Mouse (Mus musculus): ENCODE measurements around the gene Mndal.
"Not testable (repeated sequence)": the region's sequence is repeated elsewhere in the genome, so short reads cannot be mapped to it uniquely, and the experiment has no call there.

Mndal gene

GRCm38 (mm10) chr1:173941924-173942779 lies at the start of gene Mndal, which contains the start of gene Ifi203:
TSS of gene Mndal (minus strand) at chr1:173942491.
TSS of gene Ifi203 (minus strand) at chr1:173942672.
- DNase-seq, result peak; percentile 30 to 43

DNA sequence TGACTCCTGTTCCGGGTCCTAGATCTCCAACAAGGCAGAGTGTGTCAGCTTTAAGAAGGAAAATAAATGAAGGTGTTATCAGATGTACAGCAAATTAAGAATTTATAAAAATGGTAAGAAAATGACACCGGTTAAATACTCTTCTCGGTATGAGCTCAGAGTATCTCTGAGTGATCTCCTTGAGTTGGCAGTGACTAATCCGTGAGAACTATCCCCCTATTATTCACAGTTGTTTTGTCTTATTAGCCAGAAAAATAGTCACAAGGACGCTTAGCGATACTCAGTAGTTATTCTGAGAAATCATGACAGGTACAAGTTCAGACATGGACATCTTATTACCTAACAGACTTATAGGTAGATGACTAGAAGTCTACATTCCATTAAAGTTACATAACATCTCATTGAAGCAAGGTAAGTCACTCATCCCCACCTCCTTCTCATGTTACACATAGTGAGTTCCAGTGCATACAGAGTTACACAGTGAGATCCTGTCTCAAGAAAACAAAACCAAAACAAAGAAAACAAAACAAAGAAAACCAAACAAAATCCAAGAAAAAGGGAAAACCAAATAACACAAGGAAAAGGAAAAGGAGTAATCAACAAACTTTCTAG lies 40.5 kb upstream of the Mndal start, which contains the start of gene Ifi202b:
Ifi202b (minus strand) TSS at position 51 of the 612 bp plus-strand sequence.
- not testable (repeated sequence) for DNase-seq

GRCm38 (mm10) chr1:173981038-173981437 lies 38.7 kb upstream of the Mndal start:
- not testable (repeated sequence) for DNase-seq

DNA sequence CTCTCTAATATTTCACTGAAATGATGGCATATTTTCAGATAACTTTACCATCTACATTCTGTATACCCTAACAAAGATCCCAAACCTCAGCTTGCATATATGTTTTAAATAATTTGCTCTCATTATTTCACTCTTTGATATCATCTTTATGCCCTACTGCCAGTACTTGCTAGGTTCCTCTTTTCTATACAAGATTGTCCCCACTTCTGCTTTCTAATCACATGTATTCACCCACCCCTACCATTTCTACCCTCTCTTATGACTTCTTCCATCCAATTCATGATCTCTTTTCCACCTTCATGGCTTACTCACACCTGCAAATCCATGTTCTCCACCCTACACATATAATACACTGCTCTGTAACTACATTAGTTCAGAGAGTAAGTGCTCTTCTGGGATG lies 35.3 kb upstream of the Mndal start:
- DNase-seq, result no peak

DNA sequence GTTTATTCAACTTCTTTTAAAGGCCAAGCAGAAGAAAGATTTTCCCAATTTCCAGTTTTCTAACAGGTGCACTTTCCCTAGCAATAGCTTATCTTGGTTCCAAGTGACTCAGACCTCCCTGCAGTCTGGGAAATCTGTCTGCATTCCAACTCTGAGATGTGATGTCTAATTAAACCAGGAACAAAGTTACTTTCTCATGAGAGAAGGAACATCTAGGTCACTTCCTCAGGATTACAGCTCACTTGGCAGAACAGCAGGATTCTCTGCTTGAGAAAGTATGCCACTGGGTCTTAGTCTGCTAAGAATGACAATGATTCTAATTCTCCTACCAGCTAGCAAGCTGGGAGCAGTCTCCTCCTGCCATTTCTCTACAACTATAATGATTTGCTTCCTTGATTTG lies 30.8 kb upstream of the Mndal start:
- no peak for DNase-seq

DNA sequence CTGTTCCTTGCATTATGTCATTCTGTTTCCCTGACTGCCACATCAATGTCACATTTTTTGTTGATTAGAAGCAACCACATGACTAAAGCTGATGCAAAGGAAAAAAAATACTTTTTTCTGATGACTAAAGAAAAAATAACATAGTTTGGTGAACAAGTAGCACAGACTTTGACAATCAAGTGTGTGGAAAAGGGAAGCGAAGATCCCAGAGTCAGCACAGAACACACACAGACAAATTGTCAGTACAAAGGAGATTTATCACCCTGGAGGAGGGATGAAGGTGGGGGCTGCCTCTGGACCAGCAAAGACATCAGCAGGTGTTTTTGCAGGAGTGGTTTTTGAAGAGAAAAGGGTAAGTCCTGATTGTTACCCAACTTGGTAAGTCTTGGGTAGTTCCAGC lies 19.2 kb upstream of the Mndal start:
- DNase-seq, result not testable (repeated sequence)

- DNase-seq, result not testable (repeated sequence)
Observed at GRCm38 (mm10) chr1:173959998-173960397, 17.7 kb upstream of the Mndal start.

DNA sequence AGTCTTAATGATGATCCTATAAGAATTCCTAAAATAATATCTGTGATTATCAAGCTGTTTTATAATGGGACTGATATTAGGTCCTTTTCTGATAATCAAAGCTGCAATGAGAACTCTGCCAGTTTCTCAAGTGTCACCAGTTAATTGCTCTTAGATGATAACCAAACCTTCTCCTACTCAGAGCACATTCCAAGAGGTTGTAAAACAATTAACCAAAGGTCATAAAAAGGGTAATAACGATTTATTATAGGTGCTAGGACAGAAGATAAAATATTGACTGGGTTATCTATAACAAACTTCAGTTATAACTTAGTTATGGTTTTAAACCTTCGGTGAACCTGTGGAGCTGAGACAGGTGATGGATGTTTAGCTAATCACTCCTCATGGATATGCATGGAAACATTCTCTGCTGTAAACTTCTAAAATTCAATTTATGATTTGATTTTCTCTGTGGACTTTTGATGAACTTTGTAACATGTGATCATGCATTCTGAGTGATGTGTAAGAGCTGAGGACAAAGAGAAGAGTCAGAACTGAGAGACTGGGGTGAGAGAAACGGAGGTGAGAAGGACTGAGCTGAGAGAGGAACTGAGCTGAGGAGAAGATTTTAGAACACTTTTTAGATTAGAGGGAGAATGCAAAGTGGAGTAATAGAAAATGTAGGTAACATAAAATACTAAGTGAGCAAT lies 13.7 kb upstream of the Mndal start:
- DNase-seq, result not testable (repeated sequence)

DNA sequence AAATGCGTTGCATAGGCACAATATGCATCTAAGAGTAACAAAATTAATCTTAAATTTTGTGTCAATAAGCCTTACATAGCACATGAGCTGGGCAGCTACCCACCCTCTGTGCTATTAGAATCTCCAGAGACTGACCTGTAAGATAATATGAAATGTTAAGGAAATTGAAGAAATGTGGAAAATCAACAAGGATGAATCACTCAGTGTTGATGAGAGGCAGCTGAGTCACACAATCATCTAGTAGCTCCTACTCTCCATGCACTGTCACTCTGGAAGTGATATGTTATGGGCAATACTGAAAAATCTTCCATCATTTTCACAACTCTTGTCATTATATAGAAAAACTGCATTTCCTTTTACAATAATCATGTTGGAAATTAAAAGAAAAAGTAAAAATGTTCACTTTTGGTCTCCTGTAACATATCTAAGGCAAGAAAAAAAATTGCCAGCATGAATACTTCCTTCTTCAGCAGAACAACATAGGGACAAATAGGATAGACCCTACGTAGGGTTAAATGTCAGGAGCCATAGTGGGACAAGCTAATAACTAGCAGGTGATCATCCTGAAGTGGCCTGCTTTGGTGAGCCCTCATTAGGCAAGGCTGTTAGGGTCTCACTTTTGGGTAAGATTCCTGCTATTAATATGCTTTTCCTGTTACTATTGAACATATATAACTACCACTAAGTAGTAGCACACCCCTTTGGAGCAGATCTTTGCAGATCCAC lies 12.9 kb upstream of the Mndal start:
- no peak for DNase-seq

DNA sequence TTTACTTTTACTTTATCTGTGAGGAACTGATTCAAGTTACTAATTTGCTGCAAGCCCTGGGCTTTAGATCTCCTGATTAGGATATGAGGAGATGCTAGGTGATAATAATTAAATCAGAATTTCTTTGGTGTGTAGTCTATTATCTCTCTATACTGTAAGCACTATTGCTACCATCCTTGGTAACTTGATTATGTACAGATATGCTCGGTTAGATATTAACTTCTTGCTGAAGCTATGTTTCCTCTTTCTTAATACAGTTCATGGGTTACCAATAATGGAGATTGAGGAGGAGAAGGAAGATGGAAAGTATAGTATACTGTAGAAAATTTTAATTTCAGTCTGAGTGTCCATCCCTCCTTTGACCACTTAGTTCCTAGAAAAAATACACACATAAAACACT lies 11.3 kb upstream of the Mndal start:
- DNase-seq, result no peak

GRCm38 (mm10) chr1:173949044-173949443 lies 6.8 kb upstream of the Mndal start:
- not testable (repeated sequence) for DNase-seq

DNA sequence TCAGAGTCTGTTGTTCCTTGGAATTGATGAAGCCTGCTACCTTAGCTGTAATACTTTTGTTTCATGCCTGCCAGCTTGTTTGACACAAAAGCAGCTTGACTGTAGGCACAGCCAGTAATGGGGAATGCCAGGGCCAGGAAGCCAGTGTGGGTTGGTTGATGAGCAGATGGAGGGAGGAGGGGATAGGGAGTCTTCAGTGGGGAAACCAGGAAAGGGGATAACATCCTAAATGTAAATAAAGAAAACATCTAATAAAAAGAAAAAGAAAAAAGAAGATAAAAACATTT lies 432 bp upstream of the Mndal start:
- DNase-seq, result peak; percentile 83 to 87

- DNase-seq, result not testable (repeated sequence)
Observed at GRCm38 (mm10) chr1:173941522-173941921, 769 bp downstream of the Mndal start.

GRCm38 (mm10) chr1:173919279-173919678 lies 23.0 kb downstream of the Mndal start:
- not testable (repeated sequence) for DNase-seq

DNA sequence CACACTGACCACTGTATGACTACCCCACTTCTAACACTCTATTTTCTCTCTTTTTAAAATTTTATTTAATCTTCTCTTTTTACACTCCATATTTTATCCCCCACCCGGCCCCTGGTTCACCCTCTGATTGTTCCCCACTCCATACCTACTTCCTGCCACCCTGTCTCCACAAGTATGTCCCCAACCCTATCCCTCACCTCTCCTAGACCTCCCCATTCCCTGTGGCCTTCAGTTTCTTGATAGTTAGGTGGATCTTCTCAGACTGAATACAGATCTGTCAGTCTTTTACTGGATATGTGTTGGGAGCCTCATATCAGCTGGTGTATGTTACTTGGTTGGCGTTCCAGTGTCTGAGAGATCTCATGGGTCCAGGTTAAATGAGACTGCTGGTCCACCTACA lies 27.7 kb downstream of the Mndal start:
- no peak for DNase-seq

- not testable (repeated sequence) for DNase-seq
Observed at GRCm38 (mm10) chr1:173913256-173913791, 29.0 kb downstream of the Mndal start.

DNA sequence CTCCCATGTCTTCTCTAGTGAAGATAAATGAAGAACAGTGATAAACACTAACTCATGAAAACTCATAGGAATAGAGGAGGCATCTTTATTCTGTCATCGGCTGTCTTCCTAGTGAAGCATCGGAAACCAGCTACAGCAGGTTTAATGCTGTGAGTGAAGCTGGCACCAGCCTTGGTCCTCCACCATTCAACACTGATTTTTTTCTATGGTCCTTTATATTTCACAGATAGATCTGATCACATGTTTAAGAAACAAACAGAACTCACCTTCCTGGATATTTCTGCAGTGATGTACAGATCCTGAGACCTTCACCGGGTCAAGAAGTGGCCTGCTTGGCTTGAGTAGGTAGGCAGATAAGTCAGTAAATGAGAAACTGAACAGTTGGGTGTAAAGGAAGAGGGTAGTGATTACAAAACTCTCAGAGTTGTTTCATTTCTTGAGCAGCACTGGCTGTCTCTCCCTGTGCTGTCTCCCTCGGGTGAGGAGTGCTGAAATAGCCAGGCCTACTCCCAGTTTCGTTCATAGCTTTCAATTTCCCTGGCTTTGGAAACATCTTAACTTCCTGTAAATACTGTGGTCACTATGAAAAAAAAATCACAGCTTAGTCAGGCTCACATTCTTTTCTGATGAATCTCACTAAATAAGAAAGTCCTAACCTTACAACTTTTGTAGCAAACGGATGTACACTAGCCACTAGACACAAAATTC lies 29.6 kb downstream of the Mndal start, which contains the start of gene Ifi211:
Ifi211 (minus strand) TSS at position 499 of the 708 bp plus-strand sequence.
- DNase-seq, result not testable (repeated sequence)

DNA sequence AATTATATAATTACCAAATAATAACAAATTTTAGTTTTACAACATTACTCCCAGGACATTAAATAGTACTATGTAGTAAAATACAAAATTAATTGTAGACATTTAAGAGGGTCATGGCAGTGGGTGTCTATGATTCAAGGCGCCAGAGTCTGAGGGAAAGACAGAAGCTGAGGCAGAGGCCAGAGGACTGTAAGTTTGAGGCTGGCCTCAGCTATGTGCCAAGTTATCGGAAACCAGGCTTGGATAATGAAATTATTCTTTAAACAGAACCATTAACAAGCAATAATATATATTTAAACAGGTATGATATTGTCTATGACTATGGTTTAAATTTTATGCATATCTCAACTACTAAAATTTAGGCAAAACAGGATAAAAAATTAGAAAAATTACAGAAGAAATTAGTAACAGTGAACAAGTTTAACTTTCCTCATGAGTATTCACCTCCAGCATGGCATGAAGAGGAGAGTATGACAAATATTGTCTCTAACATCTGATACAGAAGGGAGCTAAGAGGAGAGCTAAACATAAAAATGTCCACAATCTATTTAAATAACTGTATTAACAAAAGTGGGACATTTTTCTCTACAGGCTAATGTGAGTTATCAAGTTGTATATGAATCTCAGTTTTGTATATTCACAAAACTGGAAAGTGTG lies 30.4 kb downstream of the Mndal start:
- no peak for DNase-seq

GRCm38 (mm10) chr1:173908390-173908789 lies 33.9 kb downstream of the Mndal start:
- DNase-seq, result not testable (repeated sequence)

GRCm38 (mm10) chr1:173905885-173906284 lies 36.4 kb downstream of the Mndal start:
- not testable (repeated sequence) for DNase-seq

DNA sequence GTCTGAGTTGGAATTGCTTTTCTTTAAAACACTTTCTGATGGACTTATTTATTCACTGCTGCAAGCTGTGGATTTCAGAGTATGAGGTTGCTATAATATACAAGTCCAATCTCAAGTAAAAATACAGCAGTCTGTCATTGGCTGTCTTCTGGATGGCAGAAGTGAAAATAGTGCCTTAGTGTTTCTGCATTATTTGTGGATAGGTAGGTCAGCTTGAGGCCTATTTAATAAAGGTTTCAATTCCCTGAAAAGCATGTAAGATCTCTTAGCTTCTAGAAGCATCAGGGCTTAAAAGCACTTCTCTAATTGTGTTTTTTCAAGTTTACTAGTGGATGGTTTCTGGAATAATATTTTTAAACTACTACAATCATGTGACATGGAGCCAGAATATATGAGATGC lies 52.5 kb downstream of the Mndal start:
- DNase-seq, result not testable (repeated sequence)

Data from cerebellum, postnatal 10 days (tissue).